Mouse (Mus musculus) heart, embryonic 13.5 days (tissue): ENCODE measurements around the gene Nfib. TPM values are rescaled to one million over a fixed set of nuclear protein-coding genes. Genes with fewer than 3 reads are reported as not detected.
"Not testable (repeated sequence)": the region's sequence is repeated elsewhere in the genome, so short reads cannot be mapped to it uniquely, and the experiment has no call there.

ENCODE experiments used
- ATAC-seq: fragments of 200-750 bp; cut with Nextera tagmentation; 2 replicates; pipeline ENCODE4 v1.8.0; 2017; ENCODE audit warnings: moderate TSS enrichment; ENCODE audit not compliant: insufficient number of reproducible peaks, low FRiP score, low TSS enrichment; ENCODE audit errors: extremely low read depth
- H3K27ac ChIP-seq: fragments of 300-500 bp; sonication (generic); replicated peaks from 2 replicates; pipeline ENCODE4 v1.5.1; 2015; ENCODE audit warnings: moderate library complexity, mild to moderate bottlenecking, inconsistent platforms
- H3K27me3 ChIP-seq: fragments of 300-500 bp; sonication (generic); replicated peaks from 2 replicates; pipeline ENCODE4 v1.6.1; 2015; ENCODE audit warnings: mild to moderate bottlenecking, inconsistent platforms
- H3K36me3 ChIP-seq: fragments of 300-500 bp; sonication (generic); 2 replicates; pipeline ENCODE4 v1.6.1; 2015; ENCODE audit warnings: mild to moderate bottlenecking, inconsistent platforms
- H3K4me1 ChIP-seq: fragments of 300-500 bp; sonication (generic); 2 replicates; pipeline ENCODE4 v1.6.1; 2015; ENCODE audit warnings: inconsistent platforms
- H3K4me2 ChIP-seq: fragments of 300-500 bp; sonication (generic); 2 replicates; pipeline ENCODE4 v1.6.1; 2015; ENCODE audit warnings: inconsistent platforms, mild to moderate bottlenecking, moderate library complexity
- H3K4me3 ChIP-seq: fragments of 300-500 bp; sonication (generic); 2 replicates; pipeline ENCODE4 v1.5.1; 2015; ENCODE audit warnings: moderate library complexity, mild to moderate bottlenecking, inconsistent platforms
- H3K9ac ChIP-seq: fragments of 300-500 bp; sonication (generic); 2 replicates; pipeline ENCODE4 v1.6.1; 2015; ENCODE audit warnings: inconsistent platforms, mild to moderate bottlenecking, moderate library complexity
- H3K9me3 ChIP-seq: fragments of 300-500 bp; sonication (generic); 2 replicates; pipeline ENCODE4 v1.6.1; 2016; ENCODE audit warnings: inconsistent platforms
- WGBS: fragments of 180-500 bp; shearing (Covaris S2); methylation state at CpG from one replicate; pipeline ENCODE4 v1.1.7; 2015; ENCODE audit warnings: mixed read lengths; 5-methylcytosine and 5-hydroxymethylcytosine counted together
- polyA plus RNA-seq: library from polyadenylated mRNA; unstranded; fragments of >200 nt; fragmentation: Nextera tagmentation; extraction: Ambion mirVana; gene quantifications from 2 replicates; pipeline ENCODE4 v1.2.1, GENCODE M21; 2015

The Nfib gene
- polyA plus RNA-seq, 1 experiment from 2014 or later = 53.0 TPM

GRCm38 (mm10) chr4:82287454-82287853 lies 418.1 kb downstream of the Nfib start:
- Histone ChIP-seq H3K4me3 (no peak overlapping the region), H3K9me3 (no peaks in the 10 kb centered on the region), H3K4me1 (peaks cover 9% of the 10 kb centered on the region; the same call in 1 of the 2 replicates), H3K27me3 (no peaks in the 10 kb centered on the region), H3K27ac (no peak overlapping the region), H3K36me3 (peaks cover 29% of the 10 kb centered on the region), H3K4me2 (no peak overlapping the region), H3K9ac (no peak overlapping the region)
- ATAC-seq = no peak
- WGBS = 81% methylated on average over 2 of the region's 2 CpGs

GRCm38 (mm10) chr4:82286931-82287330 lies 418.6 kb downstream of the Nfib start:
- no peak for ATAC-seq
- WGBS = 46% methylated on average over 2 of the region's 2 CpGs
- no peaks in the 10 kb centered on the region for H3K9me3 ChIP-seq

GRCm38 (mm10) chr4:82283536-82283935 lies 422.0 kb downstream of the Nfib start:
- Histone ChIP-seq H3K4me2 (no peak overlapping the region), H3K27ac (no peak overlapping the region), H3K36me3 (peaks cover 8% of the 10 kb centered on the region; the same call in 1 of the 2 replicates), H3K4me1 (0 out of 2 replicates have a peak, but pooled peaks cover 4% of the 10 kb centered on the region), H3K27me3 (no peaks in the 10 kb centered on the region), H3K9ac (no peak overlapping the region), H3K9me3 (no peaks in the 10 kb centered on the region), H3K4me3 (no peak overlapping the region)
- 87% methylated on average over 6 of the region's 6 CpGs for WGBS
- ATAC-seq = no peak

More at GRCm38 (mm10) chr4:82286931-82287330, 418.6 kb downstream of the Nfib start:
- Histone ChIP-seq H3K36me3 (peaks cover 28% of the 10 kb centered on the region), H3K4me3 (no peak overlapping the region), H3K27me3 (no peaks in the 10 kb centered on the region), H3K27ac (no peak overlapping the region), H3K9ac (no peak overlapping the region), H3K4me2 (no peak overlapping the region), H3K4me1 (peaks cover 9% of the 10 kb centered on the region; the same call in 1 of the 2 replicates)

GRCm38 (mm10) chr4:82275996-82276395 lies 429.6 kb downstream of the Nfib start:
- no peaks in the 10 kb centered on the region for H3K36me3 ChIP-seq
- peak overlapping the region; percentile 53 for H3K27ac ChIP-seq
- H3K9ac ChIP-seq = no peak overlapping the region
- 47% methylated on average over 2 of the region's 2 CpGs for WGBS
- no peak for ATAC-seq
- peaks cover 29% of the 10 kb centered on the region for H3K4me1 ChIP-seq
- no peak overlapping the region for H3K4me3 ChIP-seq
- no peaks in the 10 kb centered on the region for H3K9me3 ChIP-seq
- no peaks in the 10 kb centered on the region for H3K27me3 ChIP-seq
- H3K4me2 ChIP-seq = no peak overlapping the region

GRCm38 (mm10) chr4:82273049-82273754 lies 432.3 kb downstream of the Nfib start:
- peaks cover 35% of the 10 kb centered on the region for H3K4me1 ChIP-seq
- no peaks in the 10 kb centered on the region for H3K36me3 ChIP-seq
- no peak overlapping the region for H3K9ac ChIP-seq
- H3K27ac ChIP-seq = peak overlapping the region; percentile 76
- H3K4me2 ChIP-seq = no peak overlapping the region
- 73% methylated on average over 4 of the region's 4 CpGs for WGBS
- H3K4me3 ChIP-seq = no peak overlapping the region
- no peaks in the 10 kb centered on the region for H3K9me3 ChIP-seq
- no peaks in the 10 kb centered on the region for H3K27me3 ChIP-seq
- ATAC-seq = no peak

- Histone ChIP-seq H3K4me3 (no peak overlapping the region), H3K4me1 (peaks cover 36% of the 10 kb centered on the region), H3K9ac (no peak overlapping the region), H3K36me3 (no peaks in the 10 kb centered on the region), H3K27ac (peak overlapping the region; percentile 76), H3K27me3 (no peaks in the 10 kb centered on the region), H3K4me2 (no peak overlapping the region), H3K9me3 (no peaks in the 10 kb centered on the region)
- no peak for ATAC-seq
- WGBS = 52% methylated on average over 4 of the region's 4 CpGs
Measured at GRCm38 (mm10) chr4:82272099-82272498, 433.5 kb downstream of the Nfib start.

GRCm38 (mm10) chr4:82271547-82271946 lies 434.0 kb downstream of the Nfib start:
- Histone ChIP-seq H3K4me2 (no peak overlapping the region), H3K36me3 (no peaks in the 10 kb centered on the region), H3K4me1 (peaks cover 36% of the 10 kb centered on the region), H3K9ac (no peak overlapping the region), H3K9me3 (no peaks in the 10 kb centered on the region), H3K27me3 (no peaks in the 10 kb centered on the region), H3K27ac (peak overlapping the region; percentile 76), H3K4me3 (no peak overlapping the region)
- 61% methylated on average over 3 of the region's 3 CpGs for WGBS
- ATAC-seq = no peak

GRCm38 (mm10) chr4:82267832-82268778 lies 437.4 kb downstream of the Nfib start:
- Histone ChIP-seq H3K4me1 (peaks cover 43% of the 10 kb centered on the region), H3K27me3 (no peaks in the 10 kb centered on the region), H3K9me3 (no peaks in the 10 kb centered on the region), H3K27ac (peak overlapping the region; percentile 24; the same call in 1 of the 2 replicates), H3K4me3 (no peak overlapping the region), H3K4me2 (no peak overlapping the region), H3K36me3 (no peaks in the 10 kb centered on the region), H3K9ac (no peak overlapping the region)
- 68% methylated on average over 14 of the region's 14 CpGs for WGBS
- ATAC-seq = no peak

- Histone ChIP-seq H3K9me3 (no peaks in the 10 kb centered on the region), H3K9ac (peak overlapping the region; percentile 37; the same call in 1 of the 2 replicates), H3K4me1 (peaks cover 24% of the 10 kb centered on the region), H3K36me3 (no peaks in the 10 kb centered on the region), H3K4me3 (peak overlapping the region; percentile 10; the same call in 1 of the 2 replicates), H3K4me2 (peak overlapping the region; percentile 47), H3K27ac (peak overlapping the region; percentile 86), H3K27me3 (no peaks in the 10 kb centered on the region)
- no peak for ATAC-seq
- WGBS = 16% methylated on average over 4 of the region's 4 CpGs
Measured at GRCm38 (mm10) chr4:82266066-82266619, 439.4 kb downstream of the Nfib start.

- ATAC-seq, H3K27ac ChIP-seq, H3K27me3 ChIP-seq, H3K36me3 ChIP-seq, H3K9me3 ChIP-seq, H3K4me2 ChIP-seq, H3K4me3 ChIP-seq, H3K4me1 ChIP-seq, H3K9ac ChIP-seq: not testable (repeated sequence)
- 80% methylated on average over 1 of the region's 1 CpGs for WGBS
Measured at GRCm38 (mm10) chr4:82258545-82258944, 447.0 kb downstream of the Nfib start.

- no peaks in the 10 kb centered on the region for H3K27me3 ChIP-seq
- no peak overlapping the region for H3K4me3 ChIP-seq
- H3K9ac ChIP-seq = no peak overlapping the region
- 0 out of 2 replicates have a peak overlapping the region, but pooled peaks have one; percentile 7 for H3K4me2 ChIP-seq
- no peak for ATAC-seq
- WGBS = 42% methylated on average over 8 of the region's 8 CpGs
- H3K9me3 ChIP-seq = no peaks in the 10 kb centered on the region
- H3K4me1 ChIP-seq = peaks cover 33% of the 10 kb centered on the region
- peak overlapping the region; percentile 75 for H3K27ac ChIP-seq
- H3K36me3 ChIP-seq = no peaks in the 10 kb centered on the region
Measured at GRCm38 (mm10) chr4:82252054-82252453, 453.5 kb downstream of the Nfib start.
